Mouse (Mus musculus): ENCODE data around the gene Pole4.

GRCm38 (mm10) chr6:82609339-82609926, 95.7 kb downstream of the Pole4 start:
- TF ChIP-seq CTCF (IDR thresholded peaks at IDR 0.05; ENCODE audit: low read depth, low read length) (no peak), GATA1 (IDR thresholded peaks at IDR 0.05; ENCODE audit: borderline replicate concordance, low read length) (no peak), TAL1 (conservative IDR thresholded peaks at IDR 0.05; ENCODE audit: low read depth, low read length) (no peak)
